Mouse (Mus musculus) stomach, postnatal 0 days (tissue): Measurements from ENCODE around the gene Mindy1.

Source experiments
- CTCF ChIP-seq: IDR thresholded peaks from 2 replicates; pipeline ENCODE4 v1.5.1; 2016; ENCODE audit warnings: antibody characterized with exemption, low read depth, mild to moderate bottlenecking, moderate library complexity
- EP300 ChIP-seq: optimal IDR thresholded peaks from 2 replicates; pipeline ENCODE3; 2016; ENCODE audit warnings: antibody characterized with exemption

- TF ChIP-seq CTCF (no peak), EP300 (no peak)
Observed at GRCm38 (mm10) chr3:95315844-95316550, 34.9 kb downstream of the Mindy1 start.
